Mouse (Mus musculus): ENCODE measurements around the gene Sptbn4.

GRCm38 (mm10) chr7:27402675-27403074 lies 44.8 kb downstream of the Sptbn4 start:
- TF ChIP-seq CTCF (IDR thresholded peaks at IDR 0.05; ENCODE audit: extremely low read depth, insufficient read depth, insufficient read length, insufficient replicate concordance) (peak; percentile 58; the same call in 1 of the 2 replicates), POLR2A (IDR thresholded peaks at IDR 0.05; ENCODE audit: low read depth, low read length) (no peak)

All from spleen, adult 2 months (tissue).